Mouse (Mus musculus) kidney, embryonic 14.5 days (tissue): ENCODE data around the gene Ntf3. TPM values are rescaled to one million over a fixed set of nuclear protein-coding genes. Genes with fewer than 3 reads are reported as not detected.

Source experiments
- ATAC-seq: fragments of 200-750 bp; cut with Nextera tagmentation; 2 replicates; pipeline ENCODE4 v1.8.0; 2017; ENCODE audit warnings: moderate number of reproducible peaks, mild to moderate bottlenecking, moderate TSS enrichment, moderate library complexity; ENCODE audit not compliant: low FRiP score, low TSS enrichment
- H3K27ac ChIP-seq: fragments of 300-500 bp; sonication (generic); 2 replicates; pipeline ENCODE4 v1.5.1; 2014; ENCODE audit warnings: low read depth, mild to moderate bottlenecking, low read length, moderate library complexity, mixed read lengths
- H3K27me3 ChIP-seq: fragments of 300-500 bp; sonication (generic); 2 replicates; pipeline ENCODE4 v1.6.1; 2014; ENCODE audit warnings: mild to moderate bottlenecking, low read length; ENCODE audit not compliant: control insufficient read depth, insufficient read depth
- H3K36me3 ChIP-seq: fragments of 300-500 bp; sonication (generic); 2 replicates; pipeline ENCODE4 v1.6.1; 2014; ENCODE audit warnings: low read length, mixed read lengths; ENCODE audit not compliant: control insufficient read depth, insufficient read depth
- H3K4me1 ChIP-seq: fragments of 300-500 bp; sonication (generic); 2 replicates; pipeline ENCODE4 v1.6.1; 2014; ENCODE audit warnings: low read length, mixed read lengths; ENCODE audit not compliant: control insufficient read depth, insufficient read depth
- H3K4me2 ChIP-seq: fragments of 300-500 bp; sonication (generic); replicated peaks from 2 replicates; pipeline ENCODE4 v1.6.1; 2014; ENCODE audit warnings: low read depth, mild to moderate bottlenecking, low read length
- H3K4me3 ChIP-seq: fragments of 300-500 bp; sonication (generic); 2 replicates; pipeline ENCODE4 v1.5.1; 2014; ENCODE audit warnings: mild to moderate bottlenecking, low read length
- H3K9ac ChIP-seq: fragments of 300-500 bp; sonication (generic); 2 replicates; pipeline ENCODE4 v1.6.1; 2014; ENCODE audit warnings: low read depth, mild to moderate bottlenecking, low read length, moderate library complexity
- H3K9me3 ChIP-seq: fragments of 300-500 bp; sonication (generic); 2 replicates; pipeline ENCODE4 v1.6.1; 2016; ENCODE audit warnings: low read length; ENCODE audit not compliant: control insufficient read depth
- WGBS: fragments of 180-500 bp; shearing (Covaris S2); extraction: QIAGEN DNeasy Blood & Tissue Kit; methylation state at CpG from one replicate; pipeline ENCODE4 v1.1.7; 2014; 5-methylcytosine and 5-hydroxymethylcytosine counted together
- polyA plus RNA-seq: library from polyadenylated mRNA; unstranded; fragments of >200 nt; fragmentation: Nextera tagmentation; extraction: Ambion mirVana; gene quantifications from 2 replicates; pipeline ENCODE4 v1.2.1, GENCODE M21; 2014

Ntf3 gene
- 20.7 TPM in 2 replicates for polyA plus RNA-seq

GRCm38 (mm10) chr6:126166548-126167207 is at the start of gene Ntf3:
Gene Ntf3 (minus strand): TSS chr6:126166910.
- Histone ChIP-seq H3K9ac (peak within 1 kb of the TSS; percentile 49), H3K27me3 (no peaks in the 10 kb centered on the region), H3K4me3 (peak within 1 kb of the TSS; percentile 54), H3K4me1 (peaks cover 17% of the 10 kb centered on the region; the same call in 1 of the 2 replicates), H3K9me3 (no peaks in the 10 kb centered on the region), H3K36me3 (no peaks in the 10 kb centered on the region), H3K4me2 (peak within 1 kb of the TSS; percentile 86), H3K27ac (peak within 1 kb of the TSS; percentile 68; the same call in 1 of the 2 replicates)
- ATAC-seq, result peak; percentile 43
- WGBS, result under 1% methylated on average over 26 of the region's 27 CpGs

DNA sequence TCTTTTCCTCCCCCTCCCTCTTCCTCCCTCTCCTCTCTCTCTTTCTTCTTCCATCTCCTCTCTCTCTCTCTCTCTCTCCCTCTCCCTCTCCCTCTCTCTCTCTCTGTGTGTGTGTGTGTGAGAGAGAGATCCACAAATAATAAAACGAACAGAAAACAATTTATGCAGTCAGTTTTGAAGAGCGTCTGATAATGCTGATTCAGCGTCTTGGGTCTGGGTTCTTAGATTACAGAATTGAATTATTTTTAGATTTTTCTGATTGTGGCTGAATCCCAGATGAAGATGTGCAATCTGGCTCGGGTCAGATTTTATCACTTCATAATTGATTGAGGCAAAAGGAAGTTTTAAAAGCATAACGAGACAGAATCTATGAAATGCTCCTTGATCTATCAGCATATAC is 46.6 kb upstream of the Ntf3 start:
- WGBS, result 76% methylated on average over 5 of the region's 5 CpGs

GRCm38 (mm10) chr6:126203366-126203765 is 36.7 kb upstream of the Ntf3 start:
- Histone ChIP-seq H3K4me1 (peaks cover 12% of the 10 kb centered on the region), H3K9ac (no peak overlapping the region), H3K9me3 (no peaks in the 10 kb centered on the region), H3K27ac (no peak overlapping the region), H3K36me3 (no peaks in the 10 kb centered on the region), H3K4me2 (no peak overlapping the region), H3K27me3 (no peaks in the 10 kb centered on the region), H3K4me3 (no peak overlapping the region)
- WGBS, result 55% methylated on average over 4 of the region's 4 CpGs
- ATAC-seq, result no peak

More for the DNA sequence above, 46.6 kb upstream of the Ntf3 start:
- H3K36me3 ChIP-seq, result no peaks in the 10 kb centered on the region
- H3K27ac ChIP-seq, result no peak overlapping the region
- no peaks in the 10 kb centered on the region for H3K4me1 ChIP-seq
- no peaks in the 10 kb centered on the region for H3K9me3 ChIP-seq
- no peak overlapping the region for H3K9ac ChIP-seq
- no peak overlapping the region for H3K4me3 ChIP-seq
- no peak overlapping the region for H3K4me2 ChIP-seq
- H3K27me3 ChIP-seq, result no peaks in the 10 kb centered on the region
- no peak for ATAC-seq

DNA sequence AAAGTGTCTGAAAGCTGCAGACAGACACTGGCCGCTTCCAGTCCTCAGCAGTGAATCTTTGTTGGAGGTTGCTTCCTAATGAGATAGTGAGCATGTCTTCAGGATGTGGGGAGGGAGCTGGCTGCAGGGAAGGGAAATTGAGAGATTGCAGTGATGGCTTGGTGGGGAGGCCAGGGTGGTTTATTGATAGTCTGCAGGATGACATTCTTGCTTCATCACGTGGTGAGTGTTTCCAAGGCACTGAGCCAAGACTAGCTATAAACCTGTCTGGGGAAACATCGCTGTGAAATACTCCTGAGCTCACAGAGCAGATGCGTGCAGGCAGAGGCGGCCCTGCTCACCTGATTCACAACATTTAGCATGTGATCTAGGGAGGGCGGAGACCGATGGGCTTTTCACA is 36.2 kb upstream of the Ntf3 start:
- no peak overlapping the region for H3K4me2 ChIP-seq
- H3K36me3 ChIP-seq, result no peaks in the 10 kb centered on the region
- 21% methylated on average over 7 of the region's 7 CpGs for WGBS
- no peak overlapping the region for H3K27ac ChIP-seq
- no peaks in the 10 kb centered on the region for H3K27me3 ChIP-seq
- peak; percentile 89 for ATAC-seq
- no peak overlapping the region for H3K9ac ChIP-seq
- no peak overlapping the region for H3K4me3 ChIP-seq
- H3K9me3 ChIP-seq, result no peaks in the 10 kb centered on the region
- peaks cover 12% of the 10 kb centered on the region for H3K4me1 ChIP-seq

GRCm38 (mm10) chr6:126201721-126202120 is 35.0 kb upstream of the Ntf3 start:
- Histone ChIP-seq H3K27ac (no peak overlapping the region), H3K4me2 (no peak overlapping the region), H3K4me1 (peaks cover 12% of the 10 kb centered on the region), H3K9me3 (no peaks in the 10 kb centered on the region), H3K36me3 (no peaks in the 10 kb centered on the region), H3K27me3 (no peaks in the 10 kb centered on the region), H3K9ac (no peak overlapping the region), H3K4me3 (no peak overlapping the region)
- 35% methylated on average over 2 of the region's 2 CpGs for WGBS
- peak; percentile 80 for ATAC-seq

DNA sequence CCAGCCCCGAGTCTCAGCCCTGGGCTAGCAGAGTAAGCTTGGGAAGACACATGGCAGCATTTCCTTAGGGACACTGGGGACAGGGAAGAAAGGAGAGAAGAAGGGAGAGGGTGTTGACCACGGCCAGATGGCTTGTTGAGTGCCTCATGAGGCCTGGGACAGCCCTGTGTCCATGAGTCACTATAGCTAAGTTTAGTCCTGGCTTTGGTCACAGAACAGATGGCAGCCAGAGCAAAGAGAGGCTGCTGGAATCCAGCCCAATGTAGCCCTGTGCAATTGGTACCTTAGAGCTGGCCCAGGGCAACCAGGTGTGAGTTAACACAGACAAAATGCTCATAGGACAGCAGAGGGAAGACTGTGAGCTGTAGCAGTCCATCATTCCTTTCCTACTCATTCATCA is 33.2 kb upstream of the Ntf3 start:
- no peak overlapping the region for H3K9ac ChIP-seq
- no peak overlapping the region for H3K27ac ChIP-seq
- no peak for ATAC-seq
- H3K9me3 ChIP-seq, result no peaks in the 10 kb centered on the region
- H3K4me2 ChIP-seq, result no peak overlapping the region
- H3K36me3 ChIP-seq, result no peaks in the 10 kb centered on the region
- peaks cover 12% of the 10 kb centered on the region for H3K4me1 ChIP-seq
- H3K4me3 ChIP-seq, result no peak overlapping the region
- H3K27me3 ChIP-seq, result no peaks in the 10 kb centered on the region
- 80% methylated on average over 2 of the region's 2 CpGs for WGBS

GRCm38 (mm10) chr6:126194760-126195159 is 28.1 kb upstream of the Ntf3 start:
- no peak overlapping the region for H3K4me2 ChIP-seq
- WGBS, result 19% methylated on average over 4 of the region's 4 CpGs
- H3K9ac ChIP-seq, result no peak overlapping the region
- no peak overlapping the region for H3K4me3 ChIP-seq
- H3K4me1 ChIP-seq, result no peaks in the 10 kb centered on the region
- H3K9me3 ChIP-seq, result no peaks in the 10 kb centered on the region
- no peak for ATAC-seq
- no peak overlapping the region for H3K27ac ChIP-seq
- H3K27me3 ChIP-seq, result no peaks in the 10 kb centered on the region
- H3K36me3 ChIP-seq, result no peaks in the 10 kb centered on the region

DNA sequence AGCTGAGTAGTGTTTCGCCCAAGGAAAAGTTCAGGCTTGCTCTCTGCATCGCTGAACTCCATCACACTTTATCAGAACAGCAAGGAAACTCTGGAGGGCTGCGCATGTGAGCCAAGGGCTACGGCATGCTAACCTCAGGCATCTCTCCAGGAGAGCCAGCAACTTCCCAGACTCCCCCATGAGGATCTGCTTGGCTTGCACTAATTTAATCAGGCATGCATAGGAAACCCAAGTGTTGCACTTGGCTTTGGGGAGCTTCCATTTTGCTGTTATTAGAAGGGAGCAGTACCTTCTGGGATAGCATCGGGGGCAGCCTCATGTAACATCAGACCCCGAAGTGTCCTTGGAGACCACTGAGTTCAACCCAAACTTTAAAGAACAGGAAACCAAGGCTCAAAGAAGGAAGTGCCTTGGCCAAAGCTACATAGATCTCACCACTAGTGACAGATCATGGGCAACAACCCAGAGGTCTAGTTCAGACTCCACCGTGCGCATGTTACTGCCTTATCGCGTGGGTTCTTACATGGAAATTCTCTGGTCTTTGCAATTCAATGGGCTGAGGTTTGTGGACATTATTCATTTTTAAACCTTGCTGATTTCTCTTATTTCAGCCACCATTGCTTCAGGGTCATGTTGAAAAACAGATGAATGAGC is 23.6 kb upstream of the Ntf3 start:
- Histone ChIP-seq H3K9ac (no peak overlapping the region), H3K36me3 (no peaks in the 10 kb centered on the region), H3K9me3 (no peaks in the 10 kb centered on the region), H3K27me3 (no peaks in the 10 kb centered on the region), H3K4me1 (no peaks in the 10 kb centered on the region; the same call in 1 of the 2 replicates), H3K4me3 (no peak overlapping the region), H3K27ac (no peak overlapping the region), H3K4me2 (no peak overlapping the region)
- no peak for ATAC-seq
- WGBS, result 63% methylated on average over 10 of the region's 10 CpGs

DNA sequence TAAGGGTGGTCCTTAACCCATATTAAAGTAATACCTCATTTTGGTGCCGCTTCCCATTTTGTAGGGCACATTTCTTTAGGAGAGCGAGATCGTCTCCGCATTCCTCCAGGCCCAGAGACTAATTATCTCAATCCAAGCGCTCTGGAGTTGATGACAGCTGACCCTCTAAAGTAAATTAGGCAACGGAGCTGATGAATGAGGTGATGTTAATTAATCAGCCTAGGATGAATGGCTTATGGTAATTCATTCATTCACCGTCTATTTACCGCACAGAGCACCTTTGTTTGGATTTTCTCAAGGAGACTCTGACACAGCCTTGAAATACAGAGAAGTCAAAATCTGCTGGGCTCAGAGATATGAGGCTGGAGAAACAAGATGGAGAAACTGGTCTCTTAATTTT is 20.7 kb upstream of the Ntf3 start:
- ATAC-seq, result no peak
- no peak overlapping the region for H3K4me2 ChIP-seq
- 77% methylated on average over 8 of the region's 8 CpGs for WGBS
- H3K4me3 ChIP-seq, result no peak overlapping the region
- H3K4me1 ChIP-seq, result no peaks in the 10 kb centered on the region; the same call in 1 of the 2 replicates
- no peak overlapping the region for H3K9ac ChIP-seq
- H3K36me3 ChIP-seq, result no peaks in the 10 kb centered on the region
- H3K9me3 ChIP-seq, result no peaks in the 10 kb centered on the region
- no peak overlapping the region for H3K27ac ChIP-seq
- no peaks in the 10 kb centered on the region for H3K27me3 ChIP-seq
